Mouse (Mus musculus): ENCODE measurements around the gene Ush1c. TPM values are rescaled to one million over a fixed set of nuclear protein-coding genes. Genes with fewer than 3 reads are reported as not detected.

Ush1c gene
- polyA plus RNA-seq, 1 experiment from 2014 or later = 0.03 TPM

GRCm38 (mm10) chr7:46162731-46163130, 75.6 kb downstream of the Ush1c start:
- Histone ChIP-seq H3K27me3 (no peaks in the 10 kb centered on the region), H3K36me3 (replicated peaks) (no peaks in the 10 kb centered on the region), H3K27ac (replicated peaks) (no peak overlapping the region), H3K4me2 (no peak overlapping the region), H3K9ac (no peak overlapping the region), H3K4me1 (replicated peaks) (no peaks in the 10 kb centered on the region), H3K4me3 (replicated peaks) (no peak overlapping the region), H3K9me3 (replicated peaks) (no peaks in the 10 kb centered on the region)
- 66% methylated on average over 5 of the region's 5 CpGs for WGBS (ENCODE audit: insufficient replicate concordance)
- ATAC-seq (ENCODE audit: insufficient read depth) = no peak

GRCm38 (mm10) chr7:46162132-46162727, 76.1 kb downstream of the Ush1c start:
- no peak for ATAC-seq (ENCODE audit: insufficient read depth)
- Histone ChIP-seq H3K27me3 (no peaks in the 10 kb centered on the region), H3K9me3 (replicated peaks) (no peaks in the 10 kb centered on the region), H3K4me2 (no peak overlapping the region), H3K4me1 (replicated peaks) (no peaks in the 10 kb centered on the region), H3K4me3 (replicated peaks) (no peak overlapping the region), H3K27ac (replicated peaks) (no peak overlapping the region), H3K36me3 (replicated peaks) (no peaks in the 10 kb centered on the region), H3K9ac (no peak overlapping the region)
- WGBS (ENCODE audit: insufficient replicate concordance) = 53% methylated on average over 11 of the region's 11 CpGs

GRCm38 (mm10) chr7:46161615-46162014, 76.7 kb downstream of the Ush1c start:
- no peak overlapping the region for H3K27ac ChIP-seq (replicated peaks)
- no peaks in the 10 kb centered on the region for H3K36me3 ChIP-seq (replicated peaks)
- ATAC-seq (ENCODE audit: insufficient read depth) = no peak
- no peak overlapping the region for H3K4me2 ChIP-seq
- H3K9ac ChIP-seq = no peak overlapping the region
- H3K4me1 ChIP-seq (replicated peaks) = no peaks in the 10 kb centered on the region
- H3K9me3 ChIP-seq (replicated peaks) = no peaks in the 10 kb centered on the region
- WGBS (ENCODE audit: insufficient replicate concordance) = 37% methylated on average over 3 of the region's 3 CpGs
- H3K4me3 ChIP-seq (replicated peaks) = no peak overlapping the region
- H3K27me3 ChIP-seq = 0 out of 2 replicates have a peak, but pooled peaks cover 2% of the 10 kb centered on the region

- Histone ChIP-seq H3K27ac (replicated peaks) (no peak overlapping the region), H3K36me3 (replicated peaks) (no peaks in the 10 kb centered on the region), H3K9ac (no peak overlapping the region), H3K4me2 (no peak overlapping the region), H3K4me3 (replicated peaks) (no peak overlapping the region), H3K9me3 (replicated peaks) (no peaks in the 10 kb centered on the region), H3K4me1 (replicated peaks) (no peaks in the 10 kb centered on the region), H3K27me3 (0 out of 2 replicates have a peak, but pooled peaks cover 3% of the 10 kb centered on the region)
- ATAC-seq (ENCODE audit: insufficient read depth) = no peak
- 43% methylated on average over 7 of the region's 7 CpGs for WGBS (ENCODE audit: insufficient replicate concordance)
Measured at GRCm38 (mm10) chr7:46157746-46158145, 80.6 kb downstream of the Ush1c start.

- Histone ChIP-seq H3K27me3 (0 out of 2 replicates have a peak, but pooled peaks cover 3% of the 10 kb centered on the region), H3K27ac (replicated peaks) (no peak overlapping the region), H3K4me3 (replicated peaks) (no peak overlapping the region), H3K9me3 (replicated peaks) (no peaks in the 10 kb centered on the region), H3K4me2 (no peak overlapping the region), H3K9ac (no peak overlapping the region), H3K36me3 (replicated peaks) (no peaks in the 10 kb centered on the region), H3K4me1 (replicated peaks) (no peaks in the 10 kb centered on the region)
- no peak for ATAC-seq (ENCODE audit: insufficient read depth)
- 58% methylated on average over 18 of the region's 18 CpGs for WGBS (ENCODE audit: insufficient replicate concordance)
Measured at GRCm38 (mm10) chr7:46154498-46155488, 83.5 kb downstream of the Ush1c start.

GRCm38 (mm10) chr7:46152819-46153351, 85.4 kb downstream of the Ush1c start:
- Histone ChIP-seq H3K4me1 (replicated peaks) (no peaks in the 10 kb centered on the region), H3K27ac (replicated peaks) (no peak overlapping the region), H3K4me2 (no peak overlapping the region), H3K9me3 (replicated peaks) (no peaks in the 10 kb centered on the region), H3K9ac (no peak overlapping the region), H3K4me3 (replicated peaks) (no peak overlapping the region), H3K27me3 (0 out of 2 replicates have a peak, but pooled peaks cover 3% of the 10 kb centered on the region), H3K36me3 (replicated peaks) (no peaks in the 10 kb centered on the region)
- ATAC-seq (ENCODE audit: insufficient read depth) = no peak
- 68% methylated on average over 9 of the region's 9 CpGs for WGBS (ENCODE audit: insufficient replicate concordance)

GRCm38 (mm10) chr7:46147417-46147816, 90.9 kb downstream of the Ush1c start:
- Histone ChIP-seq H3K27me3 (no peaks in the 10 kb centered on the region), H3K9ac (no peak overlapping the region), H3K9me3 (replicated peaks) (no peaks in the 10 kb centered on the region), H3K4me2 (no peak overlapping the region), H3K4me1 (replicated peaks) (no peaks in the 10 kb centered on the region), H3K36me3 (replicated peaks) (no peaks in the 10 kb centered on the region), H3K27ac (replicated peaks) (no peak overlapping the region), H3K4me3 (replicated peaks) (no peak overlapping the region)
- no peak for ATAC-seq (ENCODE audit: insufficient read depth)
- whole genome bisulfite sequencing (ENCODE audit: insufficient replicate concordance) = 48% methylated on average over 7 of the region's 7 CpGs

GRCm38 (mm10) chr7:46146675-46147308, 91.5 kb downstream of the Ush1c start:
- Histone ChIP-seq H3K27ac (replicated peaks) (no peak overlapping the region), H3K4me1 (replicated peaks) (no peaks in the 10 kb centered on the region), H3K27me3 (no peaks in the 10 kb centered on the region), H3K36me3 (replicated peaks) (no peaks in the 10 kb centered on the region), H3K4me3 (replicated peaks) (no peak overlapping the region), H3K9me3 (replicated peaks) (no peaks in the 10 kb centered on the region), H3K9ac (no peak overlapping the region), H3K4me2 (no peak overlapping the region)
- no peak for ATAC-seq (ENCODE audit: insufficient read depth)
- 62% methylated on average over 7 of the region's 7 CpGs for WGBS (ENCODE audit: insufficient replicate concordance)

Other genes starting within 250 kb of the Ush1c start
- gene Abcc6, start 208.2 kb downstream of the Ush1c start, polyA plus RNA-seq (2015; fragmentation: Nextera tagmentation; extraction: Ambion mirVana) = 11.4 and 16.7 TPM in 2 replicates
- 22.5 and 24.0 TPM in 2 replicates for gene Nomo1, start 204.8 kb downstream of the Ush1c start, polyA plus RNA-seq (2015; fragmentation: Nextera tagmentation; extraction: Ambion mirVana)
- 0.08 TPM in 2 replicates for gene Kcnj11, start 137.7 kb downstream of the Ush1c start, polyA plus RNA-seq (2015; fragmentation: Nextera tagmentation; extraction: Ambion mirVana)
- gene Abcc8, start 58.5 kb downstream of the Ush1c start, polyA plus RNA-seq (2015; fragmentation: Nextera tagmentation; extraction: Ambion mirVana) = 0.13 and 0.31 TPM in 2 replicates
- gene Otog, start 2.5 kb upstream of the Ush1c start, polyA plus RNA-seq (2015; fragmentation: Nextera tagmentation; extraction: Ambion mirVana) = not detected in 2 replicates
- 0.64 and 1.2 TPM in 2 replicates for gene Myod1, start 138.0 kb upstream of the Ush1c start, polyA plus RNA-seq (2015; fragmentation: Nextera tagmentation; extraction: Ambion mirVana)
- 0.01 TPM in 1 of 2 replicates, not detected in the other for gene Kcnc1, start 158.0 kb upstream of the Ush1c start, polyA plus RNA-seq (2015; fragmentation: Nextera tagmentation; extraction: Ambion mirVana)

Measured in liver, embryonic 15.5 days (tissue).